Mouse (Mus musculus): Measurements from ENCODE around the gene Xpot. TPM values are rescaled to one million over a fixed set of nuclear protein-coding genes. Genes with fewer than 3 reads are reported as not detected.

The Xpot gene
- 10 to 100 TPM; 57.5 to 79.4 (median 65.6) TPM for total RNA-seq (2022)

- peak; percentile 98 for DNase-seq
Measured at GRCm38 (mm10) chr10:121626186-121626882, at the start of gene Xpot. Xpot (minus strand) TSS chr10:121626332.

DNA sequence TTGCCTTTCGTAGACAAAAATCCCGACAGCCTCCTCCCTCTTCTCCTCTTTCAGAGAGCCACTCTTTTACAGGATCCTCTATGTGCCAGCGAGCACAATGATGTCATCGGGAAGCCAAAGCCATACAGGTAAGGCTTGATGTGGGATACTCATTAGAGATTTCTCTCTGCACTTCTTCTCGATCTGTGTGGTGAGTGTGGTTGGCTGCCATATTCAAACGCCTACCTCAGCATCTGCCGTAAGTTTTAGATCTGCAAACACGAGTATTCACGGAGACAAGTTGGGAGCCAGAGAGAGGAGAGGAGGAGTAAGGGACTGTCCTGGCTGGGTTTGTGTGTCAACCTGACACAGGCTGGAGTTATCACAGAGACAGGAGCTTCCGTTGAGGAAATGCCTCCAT is 43.0 kb upstream of the Xpot start:
- DNase-seq = no peak

GRCm38 (mm10) chr10:121665631-121666145 is 39.6 kb upstream of the Xpot start:
- DNase-seq = no peak

GRCm38 (mm10) chr10:121663599-121663998 is 37.5 kb upstream of the Xpot start:
- no peak for DNase-seq

GRCm38 (mm10) chr10:121662711-121663110 is 36.6 kb upstream of the Xpot start:
- no peak for DNase-seq

DNA sequence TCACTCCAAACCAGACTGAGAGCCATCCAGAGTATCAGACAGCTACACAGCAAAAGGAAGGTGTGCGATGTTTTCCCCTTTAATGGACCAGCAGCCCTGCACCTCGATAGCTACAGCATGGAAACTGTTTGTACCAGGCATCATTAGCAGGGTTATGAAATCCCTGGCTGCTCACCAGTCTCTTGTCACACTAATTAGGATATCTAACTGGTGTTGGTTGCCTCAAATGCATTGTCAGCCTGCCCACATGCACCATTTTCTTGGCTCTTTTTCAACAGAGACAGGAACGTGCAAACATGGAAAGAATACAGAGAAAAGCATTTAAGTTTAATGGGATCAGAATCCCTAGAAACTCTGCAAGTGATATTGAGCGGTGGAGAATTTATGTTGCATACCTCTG is 29.8 kb upstream of the Xpot start:
- DNase-seq = no peak

GRCm38 (mm10) chr10:121653079-121653478 is 26.9 kb upstream of the Xpot start:
- no peak for DNase-seq

DNA sequence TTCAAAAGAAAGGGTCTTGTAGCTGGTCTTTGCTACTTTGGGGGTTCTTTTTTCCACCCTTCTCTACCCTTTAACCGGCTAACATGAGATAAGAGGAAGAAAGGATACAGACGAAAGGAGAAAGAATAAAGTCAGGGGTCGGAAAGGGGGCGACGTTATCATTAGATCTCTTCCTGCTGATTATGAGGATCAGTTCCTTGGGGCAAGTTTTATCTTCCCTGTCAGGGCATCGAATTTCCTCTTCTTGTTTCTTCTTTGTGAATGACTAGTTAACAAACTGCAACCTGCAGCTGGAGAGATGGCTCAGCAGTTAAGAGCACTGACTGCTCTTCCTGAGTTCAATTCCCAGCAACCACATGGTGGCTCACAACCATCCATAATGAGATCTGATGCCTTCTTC is 20.2 kb upstream of the Xpot start:
- no peak for DNase-seq

- no peak for DNase-seq
Measured at GRCm38 (mm10) chr10:121642054-121642947, 16.2 kb upstream of the Xpot start.

- DNase-seq = no peak
Measured at GRCm38 (mm10) chr10:121641272-121642053, 15.3 kb upstream of the Xpot start, which contains the start of gene D930020B18Rik. D930020B18Rik (plus strand) TSS chr10:121641588.

DNA sequence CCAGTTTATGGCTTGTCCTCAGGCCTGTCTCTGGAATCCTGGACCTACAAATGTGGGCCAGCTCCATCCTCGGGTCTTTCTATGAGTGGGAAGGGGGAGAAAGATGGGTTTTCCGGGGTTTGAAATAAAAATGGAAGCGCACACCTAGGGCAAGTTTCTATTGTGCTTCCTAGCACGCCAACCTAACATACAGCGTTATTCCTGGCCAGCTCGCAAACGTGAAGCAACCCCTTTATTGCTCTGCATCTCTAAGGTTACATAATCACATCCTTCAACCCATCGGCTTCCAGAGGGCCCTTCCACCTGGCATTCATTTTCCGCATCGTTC is 14.8 kb upstream of the Xpot start:
- no peak for DNase-seq

- DNase-seq = no peak
Measured at GRCm38 (mm10) chr10:121640150-121640930, 14.2 kb upstream of the Xpot start.

GRCm38 (mm10) chr10:121639573-121639972 is 13.4 kb upstream of the Xpot start:
- no peak for DNase-seq

- no peak for DNase-seq
Measured at GRCm38 (mm10) chr10:121636276-121636675, 10.1 kb upstream of the Xpot start.

DNA sequence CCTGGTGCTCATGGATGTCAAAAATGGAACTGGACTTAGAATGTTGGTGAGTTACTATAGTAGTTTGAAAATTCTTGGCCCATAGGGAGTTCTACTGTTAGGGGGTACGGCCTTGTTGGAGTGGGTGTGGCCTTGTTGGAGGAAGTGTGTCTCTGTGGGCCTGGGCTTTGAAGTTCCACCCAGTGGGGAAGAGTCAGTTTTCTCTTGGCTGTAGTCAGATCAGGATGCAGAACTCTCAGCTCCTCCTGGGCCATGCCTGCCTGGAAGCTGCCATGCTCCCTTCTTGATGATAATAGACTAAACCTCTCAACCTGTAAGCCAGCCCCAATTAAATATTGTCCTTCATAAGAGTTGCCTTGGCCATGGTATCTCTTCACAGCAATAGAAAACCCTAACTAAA is 8.0 kb upstream of the Xpot start:
- DNase-seq = no peak

DNA sequence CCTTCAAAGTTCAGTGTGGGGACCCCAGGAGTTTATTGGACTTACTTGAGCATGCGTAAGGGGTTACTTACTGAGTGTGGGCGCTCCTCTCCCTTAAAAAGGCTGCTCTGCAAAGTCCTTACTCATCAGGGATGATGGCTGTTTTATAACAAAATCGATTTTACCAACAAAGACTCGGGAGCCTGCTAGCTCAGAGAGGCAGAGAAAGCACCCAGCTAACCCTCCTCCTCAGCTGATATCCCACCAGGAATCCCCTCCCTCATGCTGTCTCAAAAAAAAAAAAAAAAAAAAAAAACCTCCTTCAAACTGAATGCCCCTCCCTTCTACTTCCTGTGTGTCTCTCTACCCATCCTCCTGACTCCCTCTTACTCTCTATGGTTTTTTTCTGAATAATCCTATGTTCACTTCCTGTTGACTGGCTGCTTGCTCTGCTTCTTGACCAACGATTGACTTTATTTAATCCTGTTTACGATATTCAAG is 2.5 kb upstream of the Xpot start:
- DNase-seq = no peak

DNA sequence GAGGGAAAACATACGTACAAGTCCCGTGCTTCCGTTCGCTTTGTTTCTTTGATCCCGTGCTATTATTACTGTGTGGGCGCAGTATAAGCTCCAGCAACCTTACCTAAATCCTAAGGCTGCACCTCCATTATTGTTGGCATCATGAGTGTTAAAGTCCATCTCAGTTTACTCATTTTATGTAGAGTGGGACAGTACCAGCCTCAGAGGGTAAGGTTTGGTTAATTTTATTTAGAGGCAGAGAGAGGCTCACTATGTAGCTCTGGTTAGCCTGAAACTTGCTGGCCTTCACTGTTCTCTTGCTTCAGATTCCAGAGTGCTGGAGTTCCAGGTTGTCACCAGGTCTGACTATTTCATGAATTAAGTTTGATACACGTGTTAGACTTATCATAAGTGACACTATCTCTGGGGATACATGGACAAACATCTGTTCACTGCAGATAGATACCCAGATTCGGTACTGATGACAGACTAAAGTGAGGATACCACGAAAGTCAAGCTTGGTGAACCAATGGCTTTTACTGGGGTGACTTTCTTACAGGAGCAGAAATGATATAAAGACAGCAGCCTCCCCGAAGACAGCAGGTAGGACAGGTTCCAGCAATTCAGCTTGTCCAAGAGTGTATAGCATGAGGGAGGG is 1.2 kb upstream of the Xpot start:
- no peak for DNase-seq

DNA sequence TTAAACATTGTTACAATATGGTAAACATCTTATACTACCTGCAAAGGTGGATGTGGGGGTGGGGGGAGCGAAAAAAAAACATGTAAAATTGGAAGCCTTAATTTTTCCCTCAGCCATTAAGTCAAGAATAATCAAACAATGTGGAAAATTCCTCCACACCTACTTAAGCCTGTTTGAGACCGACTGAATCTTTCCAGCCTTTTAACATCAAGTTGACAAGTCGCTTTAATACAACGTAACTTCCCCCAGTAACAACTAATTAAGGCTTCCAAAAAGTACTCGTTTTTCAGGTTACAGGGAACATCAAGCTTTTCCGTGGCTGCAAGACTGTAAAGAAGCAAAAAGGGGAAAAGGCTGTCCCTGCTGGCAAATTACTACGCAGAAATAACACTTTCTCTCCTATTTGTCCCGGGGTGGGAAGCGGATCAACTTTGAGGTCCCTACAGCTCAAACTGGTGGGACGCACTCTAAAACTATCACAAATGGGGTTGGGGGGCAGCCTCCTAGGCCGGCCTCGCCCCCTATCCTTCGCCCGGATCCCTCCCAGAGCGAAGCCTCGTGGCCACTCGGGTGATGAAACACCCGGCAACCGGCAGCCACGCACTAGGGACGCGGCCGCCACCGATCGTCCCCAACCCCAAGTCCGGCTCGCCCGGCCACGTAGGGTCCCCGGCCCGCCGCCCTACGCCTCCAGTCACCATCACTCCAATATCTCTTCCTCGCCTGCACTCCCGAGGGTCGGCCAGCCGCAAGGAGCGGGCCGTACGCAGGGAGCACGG is 536 bp downstream of the Xpot start:
- DNase-seq = no peak

DNA sequence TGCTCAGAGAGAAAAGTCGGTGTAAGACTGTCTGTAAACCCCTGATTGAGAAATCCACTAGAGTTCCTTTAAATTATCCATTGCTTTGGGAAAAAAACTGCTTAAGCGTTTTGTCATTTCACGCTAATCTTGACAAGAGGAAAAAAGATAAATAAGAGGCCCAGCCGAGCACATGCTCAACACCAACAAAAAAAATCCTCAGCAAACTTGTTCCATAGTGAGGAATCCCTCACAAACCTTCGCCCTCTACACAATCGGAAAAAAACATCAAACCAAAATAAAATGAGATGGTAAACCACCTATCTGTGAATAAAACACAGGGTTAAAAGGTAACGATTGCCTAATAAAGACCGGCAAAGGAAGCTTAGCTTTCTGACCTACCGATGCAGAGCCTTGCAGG is 1.1 kb downstream of the Xpot start:
- no peak for DNase-seq

DNA sequence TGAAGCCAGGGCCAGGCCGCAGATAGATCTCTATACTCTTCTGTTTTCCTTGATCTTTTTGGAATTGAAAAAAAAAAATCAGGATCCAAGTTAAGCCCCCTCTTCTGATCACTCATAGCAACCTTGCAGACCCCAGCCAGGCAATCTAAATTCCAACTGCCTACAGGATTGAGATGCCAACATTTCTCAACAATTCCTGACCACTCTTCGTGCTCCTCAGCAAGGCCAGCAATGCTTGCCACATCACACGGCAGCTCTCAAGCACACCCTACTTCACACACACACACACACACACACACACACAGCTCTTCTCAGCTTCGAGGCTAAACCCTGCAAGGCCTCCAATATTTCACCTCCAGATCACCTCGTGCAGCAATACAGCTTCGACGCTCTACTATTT is 2.5 kb downstream of the Xpot start:
- DNase-seq = peak; percentile 30

DNA sequence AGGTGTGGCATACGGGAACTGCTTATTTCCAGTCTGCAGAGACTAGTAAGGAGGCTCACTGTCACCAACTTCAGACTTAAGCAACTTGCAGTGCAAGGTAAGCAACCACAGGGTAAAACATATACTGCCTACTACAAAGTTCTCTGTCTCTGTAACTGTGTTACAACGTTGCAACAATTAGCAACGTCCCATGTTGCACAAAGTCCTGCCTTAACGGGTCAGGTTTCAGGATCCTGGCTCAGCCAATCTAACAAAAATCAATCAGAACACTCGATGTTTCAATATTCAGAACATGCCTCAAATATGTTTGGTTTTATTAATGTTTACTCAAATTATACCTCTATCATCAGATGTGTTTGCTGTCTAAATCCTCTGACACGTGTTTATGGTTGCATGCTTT is 3.7 kb downstream of the Xpot start:
- DNase-seq = no peak

Data from adrenal gland, adult 8-10 months (tissue).